Mouse (Mus musculus): ENCODE measurements around the gene Atp10a. TPM values are rescaled to one million over a fixed set of nuclear protein-coding genes. Genes with fewer than 3 reads are reported as not detected.

Atp10a gene
- polyA plus RNA-seq (2014; fragmentation: Nextera tagmentation; extraction: Ambion mirVana): 3.2 and 3.5 TPM in 2 replicates

DNA sequence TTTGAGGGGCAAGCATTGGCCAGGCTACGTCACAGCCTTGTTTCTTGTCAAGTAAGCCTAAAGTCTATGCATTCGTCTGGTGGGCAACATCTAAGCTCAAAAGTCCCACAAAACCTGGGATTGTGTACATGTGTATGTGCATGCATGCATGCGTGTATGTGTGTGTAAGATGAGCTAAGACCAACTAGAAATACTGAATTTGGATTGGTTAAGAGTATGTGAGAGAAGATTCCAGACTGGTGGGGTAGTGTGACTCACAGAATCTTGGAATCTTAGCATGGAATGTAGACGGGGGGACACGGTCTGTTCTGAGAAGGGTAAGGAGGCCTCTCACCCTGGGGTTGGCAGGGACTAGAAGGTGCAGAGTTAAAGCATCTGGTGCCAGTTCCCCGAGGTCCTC is at the start of gene Atp10a:
Atp10a (plus strand) TSS at position 301 of the 400 bp plus-strand sequence.
- Histone ChIP-seq H3K27ac (ENCODE audit: low read depth) (no peak within 1 kb of the TSS), H3K4me2 (ENCODE audit: low read length) (no peak within 1 kb of the TSS), H3K4me1 (replicated peaks; ENCODE audit: control insufficient read depth, insufficient read depth, low read length) (no peaks in the 10 kb centered on the region; the same call in 1 of the 2 replicates), H3K36me3 (ENCODE audit: control insufficient read depth, insufficient read depth, low read length) (no peaks in the 10 kb centered on the region), H3K9ac (ENCODE audit: low read length) (no peak within 1 kb of the TSS), H3K27me3 (replicated peaks; ENCODE audit: control insufficient read depth, insufficient read depth, low read length) (no peaks in the 10 kb centered on the region), H3K9me3 (ENCODE audit: control insufficient read depth, low read length) (no peaks in the 10 kb centered on the region), H3K4me3 (ENCODE audit: low read depth, low read length) (no peak within 1 kb of the TSS)
- ATAC-seq (replicated peaks; ENCODE audit: low FRiP score, low TSS enrichment, low read depth) (no peak), DNase-seq (ENCODE audit: low spot score) (no peak)
- 85% methylated on average over 6 of the region's 6 CpGs for WGBS

DNA sequence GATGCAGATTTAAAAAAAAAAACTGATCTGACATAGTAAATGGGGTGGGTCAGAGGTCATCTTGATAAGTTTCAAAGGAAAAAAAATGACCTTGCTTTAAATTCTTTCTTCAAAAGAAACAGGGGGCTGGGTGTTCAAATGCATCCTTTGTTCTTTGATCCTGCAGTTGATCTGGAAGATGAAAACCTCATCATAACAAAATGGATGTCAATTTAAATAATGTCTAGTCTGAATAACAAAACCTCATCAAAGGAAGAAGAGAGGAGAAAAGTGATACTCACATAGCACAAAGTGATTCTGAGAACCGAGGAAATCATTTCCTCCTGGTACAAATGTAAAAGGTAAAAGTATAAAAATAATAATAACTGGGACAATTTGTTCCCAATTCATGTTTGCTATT is 37.9 kb upstream of the Atp10a start:
- H3K27me3 ChIP-seq (replicated peaks; ENCODE audit: control insufficient read depth, insufficient read depth, low read length): no peaks in the 10 kb centered on the region
- no peaks in the 10 kb centered on the region for H3K36me3 ChIP-seq (ENCODE audit: control insufficient read depth, insufficient read depth, low read length)
- no peaks in the 10 kb centered on the region for H3K4me1 ChIP-seq (replicated peaks; ENCODE audit: control insufficient read depth, insufficient read depth, low read length)
- no peak overlapping the region for H3K4me2 ChIP-seq (ENCODE audit: low read length)
- no peak overlapping the region for H3K27ac ChIP-seq (ENCODE audit: low read depth)
- 45% methylated on average over 1 of the region's 1 CpGs for WGBS
- no peak overlapping the region for H3K9ac ChIP-seq (ENCODE audit: low read length)
- H3K9me3 ChIP-seq (ENCODE audit: control insufficient read depth, low read length): no peaks in the 10 kb centered on the region
- DNase-seq (ENCODE audit: low spot score) (no peak), ATAC-seq (replicated peaks; ENCODE audit: low FRiP score, low TSS enrichment, low read depth) (no peak)
- H3K4me3 ChIP-seq (ENCODE audit: low read depth, low read length): no peak overlapping the region

DNA sequence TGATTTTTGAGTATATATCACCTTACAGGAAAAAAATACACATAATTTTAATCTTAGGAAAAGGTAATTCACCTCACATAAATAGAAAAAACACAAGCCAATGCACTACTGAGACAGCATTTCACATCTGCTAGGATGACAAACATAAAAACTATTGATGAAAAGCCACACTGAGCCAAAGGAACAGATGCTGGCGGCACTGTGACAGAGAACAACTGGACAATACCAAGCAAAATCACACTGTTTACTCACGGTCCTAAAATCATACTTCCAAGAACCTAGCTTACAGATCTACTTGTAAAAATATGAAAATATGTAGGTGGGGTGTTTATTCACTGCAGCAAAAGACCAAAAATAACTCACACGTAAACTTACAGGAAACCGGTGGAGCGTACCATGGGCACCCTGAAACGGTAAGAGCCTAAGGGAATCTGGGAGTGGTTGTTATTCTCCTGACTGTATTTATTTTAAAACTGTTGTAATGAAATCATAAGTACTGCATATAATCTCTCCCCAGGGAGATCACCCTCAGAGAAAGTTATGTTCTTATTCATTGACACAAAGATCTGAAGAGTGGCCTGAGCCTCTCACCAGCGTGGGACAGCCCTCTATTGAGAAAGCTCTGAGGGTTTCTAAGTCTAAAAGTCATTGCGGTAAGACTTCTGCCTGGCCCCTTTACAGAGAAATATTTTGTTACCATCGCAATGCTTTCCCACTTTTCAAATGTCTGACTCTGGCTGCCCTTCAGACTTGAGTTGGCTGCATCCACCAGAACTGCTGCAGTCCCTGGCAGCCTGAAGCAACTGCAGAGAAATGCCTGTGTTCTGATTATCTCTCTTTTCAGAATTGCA is 29.4 kb upstream of the Atp10a start:
- 76% methylated on average over 9 of the region's 9 CpGs for WGBS
- no peak for DNase-seq (ENCODE audit: low spot score)

DNA sequence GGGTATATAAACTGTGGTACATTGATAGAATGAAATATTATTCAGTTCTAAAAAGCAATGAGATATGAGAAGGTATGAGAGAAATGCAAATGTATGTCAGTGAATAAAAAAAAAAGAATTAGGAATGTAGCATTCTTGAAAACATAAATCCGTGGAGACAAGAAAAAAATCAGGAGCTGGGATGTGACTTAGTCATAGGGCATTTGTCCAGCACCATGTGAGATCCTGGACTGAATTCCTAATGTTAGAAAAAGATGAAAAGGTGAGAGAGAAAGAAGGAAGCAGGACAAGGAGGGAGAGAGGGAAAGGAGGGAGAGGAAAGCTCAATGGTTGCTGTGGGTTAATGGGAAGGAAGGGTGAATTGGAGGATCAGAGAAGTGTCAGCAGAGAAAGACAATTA is 28.6 kb upstream of the Atp10a start:
- Histone ChIP-seq H3K27ac (ENCODE audit: low read depth) (no peak overlapping the region), H3K36me3 (ENCODE audit: control insufficient read depth, insufficient read depth, low read length) (no peaks in the 10 kb centered on the region), H3K9me3 (ENCODE audit: control insufficient read depth, low read length) (no peaks in the 10 kb centered on the region), H3K4me1 (replicated peaks; ENCODE audit: control insufficient read depth, insufficient read depth, low read length) (no peaks in the 10 kb centered on the region), H3K9ac (ENCODE audit: low read length) (no peak overlapping the region), H3K4me3 (ENCODE audit: low read depth, low read length) (no peak overlapping the region), H3K4me2 (ENCODE audit: low read length) (no peak overlapping the region), H3K27me3 (replicated peaks; ENCODE audit: control insufficient read depth, insufficient read depth, low read length) (no peaks in the 10 kb centered on the region)
- WGBS: 57% methylated on average over 1 of the region's 1 CpGs
- DNase-seq (ENCODE audit: low spot score) (no peak), ATAC-seq (replicated peaks; ENCODE audit: low FRiP score, low TSS enrichment, low read depth) (no peak)

More for the DNA sequence above, 29.4 kb upstream of the Atp10a start:
- no peak overlapping the region for H3K27ac ChIP-seq (ENCODE audit: low read depth)
- H3K4me3 ChIP-seq (ENCODE audit: low read depth, low read length): no peak overlapping the region
- H3K4me1 ChIP-seq (replicated peaks; ENCODE audit: control insufficient read depth, insufficient read depth, low read length): no peaks in the 10 kb centered on the region
- H3K36me3 ChIP-seq (ENCODE audit: control insufficient read depth, insufficient read depth, low read length): no peaks in the 10 kb centered on the region
- no peak for ATAC-seq (replicated peaks; ENCODE audit: low FRiP score, low TSS enrichment, low read depth)
- no peaks in the 10 kb centered on the region for H3K27me3 ChIP-seq (replicated peaks; ENCODE audit: control insufficient read depth, insufficient read depth, low read length)
- no peak overlapping the region for H3K9ac ChIP-seq (ENCODE audit: low read length)
- H3K4me2 ChIP-seq (ENCODE audit: low read length): no peak overlapping the region
- no peaks in the 10 kb centered on the region for H3K9me3 ChIP-seq (ENCODE audit: control insufficient read depth, low read length)

DNA sequence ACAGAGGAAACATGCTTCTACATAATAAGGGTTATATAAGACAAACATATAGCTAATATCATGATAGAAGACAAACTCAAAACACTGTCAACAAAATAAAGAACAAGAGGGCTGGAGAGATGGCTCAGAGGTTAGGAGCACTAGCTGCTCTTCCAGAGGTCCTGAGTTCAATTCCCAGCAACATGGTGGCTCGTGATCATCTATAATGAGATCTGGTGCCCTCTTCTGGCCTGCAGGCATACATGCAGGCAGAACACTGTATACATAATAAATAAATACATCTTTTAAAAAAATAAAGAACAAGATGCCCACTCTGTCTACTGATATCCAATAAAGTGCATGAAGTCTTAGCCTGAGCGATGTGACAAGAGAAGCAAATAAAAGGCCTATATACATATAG is 26.7 kb upstream of the Atp10a start:
- H3K9ac ChIP-seq (ENCODE audit: low read length): no peak overlapping the region
- no peak for ATAC-seq (replicated peaks; ENCODE audit: low FRiP score, low TSS enrichment, low read depth)
- H3K4me3 ChIP-seq (ENCODE audit: low read depth, low read length): no peak overlapping the region
- no peak overlapping the region for H3K4me2 ChIP-seq (ENCODE audit: low read length)
- no peaks in the 10 kb centered on the region for H3K4me1 ChIP-seq (replicated peaks; ENCODE audit: control insufficient read depth, insufficient read depth, low read length)
- no peaks in the 10 kb centered on the region for H3K36me3 ChIP-seq (ENCODE audit: control insufficient read depth, insufficient read depth, low read length)
- H3K9me3 ChIP-seq (ENCODE audit: control insufficient read depth, low read length): no peaks in the 10 kb centered on the region
- H3K27me3 ChIP-seq (replicated peaks; ENCODE audit: control insufficient read depth, insufficient read depth, low read length): no peaks in the 10 kb centered on the region
- H3K27ac ChIP-seq (ENCODE audit: low read depth): no peak overlapping the region
- DNase-seq (ENCODE audit: low spot score): no peak
- 88% methylated on average over 2 of the region's 2 CpGs for WGBS

DNA sequence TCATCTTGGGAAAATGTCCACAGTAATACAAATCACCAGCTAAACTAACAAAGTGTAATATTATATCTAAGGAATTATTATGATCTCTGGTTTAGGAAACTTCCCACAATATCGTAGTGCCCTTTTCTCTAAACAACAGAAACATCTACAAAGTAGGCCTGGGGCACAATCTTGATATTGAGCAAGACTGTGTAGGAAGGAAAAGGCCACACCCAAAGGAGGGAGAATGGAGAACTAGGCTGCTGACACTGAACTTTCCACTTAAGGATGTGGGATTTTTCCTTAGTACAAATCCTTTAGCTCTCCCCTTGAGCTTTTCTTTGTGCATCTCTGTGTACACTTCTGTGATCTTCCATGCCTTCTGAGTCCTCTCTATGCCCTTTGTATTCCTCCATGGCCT is 22.3 kb upstream of the Atp10a start:
- no peak overlapping the region for H3K9ac ChIP-seq (ENCODE audit: low read length)
- H3K4me1 ChIP-seq (replicated peaks; ENCODE audit: control insufficient read depth, insufficient read depth, low read length): no peaks in the 10 kb centered on the region
- no peak overlapping the region for H3K27ac ChIP-seq (ENCODE audit: low read depth)
- no peak for ATAC-seq (replicated peaks; ENCODE audit: low FRiP score, low TSS enrichment, low read depth)
- H3K27me3 ChIP-seq (replicated peaks; ENCODE audit: control insufficient read depth, insufficient read depth, low read length): no peaks in the 10 kb centered on the region
- no peak overlapping the region for H3K4me2 ChIP-seq (ENCODE audit: low read length)
- no peaks in the 10 kb centered on the region for H3K9me3 ChIP-seq (ENCODE audit: control insufficient read depth, low read length)
- no peak overlapping the region for H3K4me3 ChIP-seq (ENCODE audit: low read depth, low read length)
- WGBS: 76% methylated on average over 1 of the region's 1 CpGs
- H3K36me3 ChIP-seq (ENCODE audit: control insufficient read depth, insufficient read depth, low read length): no peaks in the 10 kb centered on the region
- no peak for DNase-seq (ENCODE audit: low spot score)

DNA sequence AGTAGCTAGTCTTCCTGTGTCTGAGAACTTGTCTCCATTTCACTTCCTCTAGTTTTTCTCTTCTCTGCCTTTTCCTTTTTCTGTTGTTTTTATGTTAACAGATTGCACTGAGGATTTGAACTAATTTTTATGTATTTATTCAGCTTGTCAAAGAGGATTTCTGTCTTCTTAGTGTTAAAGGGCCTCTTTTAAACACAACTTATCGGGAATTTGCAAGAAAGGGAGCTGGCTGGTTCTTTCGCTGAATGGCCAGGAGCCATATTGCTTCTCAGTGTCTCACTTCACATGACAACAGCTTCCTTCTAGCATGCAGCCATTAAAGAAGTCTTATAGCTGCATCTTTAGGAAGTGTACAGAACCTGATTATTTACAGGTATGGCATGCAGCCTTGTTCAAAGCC is 16.3 kb upstream of the Atp10a start:
- 82% methylated on average over 2 of the region's 2 CpGs for WGBS
- H3K4me3 ChIP-seq (ENCODE audit: low read depth, low read length): no peak overlapping the region
- no peaks in the 10 kb centered on the region for H3K27me3 ChIP-seq (replicated peaks; ENCODE audit: control insufficient read depth, insufficient read depth, low read length)
- H3K9ac ChIP-seq (ENCODE audit: low read length): no peak overlapping the region
- DNase-seq (ENCODE audit: low spot score) (no peak), ATAC-seq (replicated peaks; ENCODE audit: low FRiP score, low TSS enrichment, low read depth) (no peak)
- no peaks in the 10 kb centered on the region for H3K9me3 ChIP-seq (ENCODE audit: control insufficient read depth, low read length)
- no peaks in the 10 kb centered on the region for H3K4me1 ChIP-seq (replicated peaks; ENCODE audit: control insufficient read depth, insufficient read depth, low read length)
- no peak overlapping the region for H3K4me2 ChIP-seq (ENCODE audit: low read length)
- no peak overlapping the region for H3K27ac ChIP-seq (ENCODE audit: low read depth)
- H3K36me3 ChIP-seq (ENCODE audit: control insufficient read depth, insufficient read depth, low read length): no peaks in the 10 kb centered on the region

DNA sequence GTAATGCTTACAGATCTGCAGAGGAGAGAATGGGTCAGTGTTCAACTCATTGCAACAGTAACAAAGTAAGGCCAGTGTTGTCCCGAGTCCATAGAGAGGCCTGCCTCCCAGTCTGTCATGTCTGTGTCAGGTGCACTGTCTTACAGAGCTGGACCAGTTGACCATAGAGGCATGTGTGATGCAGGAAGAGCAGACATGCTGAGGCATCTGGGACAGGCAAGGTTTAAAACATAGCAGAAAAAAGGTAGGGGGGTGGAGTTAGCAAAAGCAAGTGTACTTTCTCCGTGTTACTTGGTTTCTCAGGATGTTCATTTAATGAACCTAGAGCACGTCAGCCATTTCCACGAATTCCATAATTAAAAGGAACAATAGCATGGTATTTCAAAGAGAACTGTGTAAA is 15.5 kb upstream of the Atp10a start:
- WGBS: 80% methylated on average over 4 of the region's 4 CpGs
- ATAC-seq (replicated peaks; ENCODE audit: low FRiP score, low TSS enrichment, low read depth) (no peak), DNase-seq (ENCODE audit: low spot score) (no peak)
- no peak overlapping the region for H3K4me2 ChIP-seq (ENCODE audit: low read length)
- no peaks in the 10 kb centered on the region for H3K4me1 ChIP-seq (replicated peaks; ENCODE audit: control insufficient read depth, insufficient read depth, low read length)
- no peaks in the 10 kb centered on the region for H3K36me3 ChIP-seq (ENCODE audit: control insufficient read depth, insufficient read depth, low read length)
- no peak overlapping the region for H3K9ac ChIP-seq (ENCODE audit: low read length)
- no peak overlapping the region for H3K27ac ChIP-seq (ENCODE audit: low read depth)
- H3K27me3 ChIP-seq (replicated peaks; ENCODE audit: control insufficient read depth, insufficient read depth, low read length): no peaks in the 10 kb centered on the region
- H3K9me3 ChIP-seq (ENCODE audit: control insufficient read depth, low read length): no peaks in the 10 kb centered on the region
- no peak overlapping the region for H3K4me3 ChIP-seq (ENCODE audit: low read depth, low read length)

DNA sequence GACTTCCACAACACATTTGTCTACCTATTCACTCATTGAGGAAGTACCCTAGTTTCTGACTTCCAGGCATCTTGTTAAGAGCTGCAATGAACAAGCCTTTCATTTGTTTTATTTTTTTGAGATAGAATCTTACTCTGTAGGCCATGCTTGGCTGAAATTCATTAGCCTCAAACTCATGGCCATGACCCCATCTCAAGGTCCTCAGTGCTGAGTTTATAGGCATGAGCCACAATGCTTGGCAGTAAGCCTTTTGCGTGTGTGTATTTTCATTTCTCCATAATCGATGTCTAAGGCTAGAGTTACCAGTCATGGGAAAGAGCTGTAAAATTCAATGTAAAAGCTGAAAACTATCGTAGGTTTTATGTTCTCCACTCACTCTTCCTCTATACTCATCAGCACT is 14.1 kb upstream of the Atp10a start:
- Histone ChIP-seq H3K4me3 (ENCODE audit: low read depth, low read length) (no peak overlapping the region), H3K9ac (ENCODE audit: low read length) (no peak overlapping the region), H3K4me2 (ENCODE audit: low read length) (no peak overlapping the region), H3K9me3 (ENCODE audit: control insufficient read depth, low read length) (no peaks in the 10 kb centered on the region), H3K27ac (ENCODE audit: low read depth) (no peak overlapping the region), H3K4me1 (replicated peaks; ENCODE audit: control insufficient read depth, insufficient read depth, low read length) (no peaks in the 10 kb centered on the region), H3K27me3 (replicated peaks; ENCODE audit: control insufficient read depth, insufficient read depth, low read length) (no peaks in the 10 kb centered on the region), H3K36me3 (ENCODE audit: control insufficient read depth, insufficient read depth, low read length) (no peaks in the 10 kb centered on the region)
- no peak for ATAC-seq (replicated peaks; ENCODE audit: low FRiP score, low TSS enrichment, low read depth)
- WGBS: 91% methylated on average over 3 of the region's 3 CpGs
- DNase-seq (ENCODE audit: low spot score): no peak
